28 mouse cellular contexts compared by ENCODE assay signal in genomic region chr2:132382308-132382707, GRCm38 (mm10). TPM values are rescaled to one million over a fixed set of nuclear protein-coding genes. Genes with fewer than 3 reads are reported as not detected.
"Had no signal": no experiment of that assay in that cellular context is flagged by ENCODE, and none has a peak within 500 bp of the region (broad histone marks: within the 10 kb centered on the region; RNA-seq: fewer than 3 reads in every experiment).

No protein-coding gene starts in this region.

- H3K27ac ChIP-seq: embryonic facial prominence, embryonic 10.5 days; embryonic facial prominence, embryonic 12.5 days; embryonic facial prominence, embryonic 13.5 days; embryonic facial prominence, embryonic 15.5 days; forebrain, embryonic 10.5 days; forebrain, embryonic 12.5 days; forebrain, embryonic 13.5 days; forebrain, embryonic 15.5 days; gastrocnemius, adult 2 months; heart, adult 2 months had no signal

- H3K4me3 ChIP-seq: embryonic facial prominence, embryonic 10.5 days; embryonic facial prominence, embryonic 12.5 days; embryonic facial prominence, embryonic 13.5 days; embryonic facial prominence, embryonic 15.5 days; erythroblast, embryonic 14.5 days; forebrain, embryonic 10.5 days; forebrain, embryonic 12.5 days; forebrain, embryonic 13.5 days; forebrain, embryonic 15.5 days; gastrocnemius, adult 2 months; heart, adult 2 months had no signal

- H3K9me3 ChIP-seq: embryonic facial prominence, embryonic 10.5 days; embryonic facial prominence, embryonic 12.5 days; embryonic facial prominence, embryonic 13.5 days; embryonic facial prominence, embryonic 15.5 days; forebrain, embryonic 10.5 days; forebrain, embryonic 12.5 days; forebrain, embryonic 13.5 days; forebrain, embryonic 15.5 days had no signal

- H3K4me2 ChIP-seq: embryonic facial prominence, embryonic 12.5 days; embryonic facial prominence, embryonic 13.5 days; embryonic facial prominence, embryonic 15.5 days; forebrain, embryonic 12.5 days; forebrain, embryonic 13.5 days; forebrain, embryonic 15.5 days had no signal

- H3K9ac ChIP-seq: embryonic facial prominence, embryonic 12.5 days; embryonic facial prominence, embryonic 13.5 days; embryonic facial prominence, embryonic 15.5 days; forebrain, embryonic 12.5 days; forebrain, embryonic 13.5 days; forebrain, embryonic 15.5 days; forebrain, postnatal 0 days had no signal

- DNase-seq: cerebellum, adult 2 months; cerebellum, adult 8-10 months; cerebellum, adult 9-10 months; cerebellum, adult 9-11 months; cerebellum, postnatal 10 days; cerebellum, postnatal 14 days; cerebellum, postnatal 25 days; cerebellum, postnatal 36 days; embryo, embryonic 11 days; forebrain, postnatal 0 days; gastrocnemius, adult 2 months; gastrocnemius, postnatal 10 days; gastrocnemius, postnatal 14 days; gastrocnemius, postnatal 25 days; gastrocnemius, postnatal 36 days; heart, adult 18-20 months; heart, adult 2 months had no signal

- H3K36me3 ChIP-seq: embryonic facial prominence, embryonic 10.5 days; embryonic facial prominence, embryonic 12.5 days; embryonic facial prominence, embryonic 13.5 days; embryonic facial prominence, embryonic 15.5 days; forebrain, embryonic 10.5 days; forebrain, embryonic 12.5 days; forebrain, embryonic 15.5 days had no signal

- ATAC-seq: forebrain, embryonic 13.5 days; forebrain, embryonic 14.5 days; forebrain, embryonic 15.5 days; forebrain, embryonic 16.5 days; forebrain, postnatal 0 days had no signal

RNA-seq across cellular contexts. Expression of gene Prokr2, which starts 2.9 kb away (rescaled TPM):
- polyA plus RNA-seq: erythroblast, embryonic 14.5 days had no signal
